Mouse (Mus musculus): Measurements from ENCODE around the gene Trabd2b. TPM values are rescaled to one million over a fixed set of nuclear protein-coding genes. Genes with fewer than 3 reads are reported as not detected.

The Trabd2b gene
- polyA plus RNA-seq, 1 experiment from 2014 or later: 2.0 TPM

GRCm38 (mm10) chr4:114612032-114612431 lies 205.5 kb downstream of the Trabd2b start:
- H3K4me3 ChIP-seq (ENCODE audit: low read depth, low read length): no peak overlapping the region
- DNase-seq (ENCODE audit: low spot score) (no peak), ATAC-seq (ENCODE audit: low FRiP score) (no peak)
- H3K36me3 ChIP-seq (ENCODE audit: control insufficient read depth, insufficient read depth, low read length): no peaks in the 10 kb centered on the region
- H3K4me1 ChIP-seq (replicated peaks; ENCODE audit: control insufficient read depth, insufficient read depth, low read length): no peaks in the 10 kb centered on the region
- no peaks in the 10 kb centered on the region for H3K9me3 ChIP-seq (ENCODE audit: control insufficient read depth, low read length)
- no peak overlapping the region for H3K27ac ChIP-seq (ENCODE audit: low read depth, low read length)
- 94% methylated on average over 5 of the region's 5 CpGs for WGBS
- H3K9ac ChIP-seq (ENCODE audit: low read depth, low read length): no peak overlapping the region
- no peak overlapping the region for H3K4me2 ChIP-seq (replicated peaks; ENCODE audit: low read depth, low read length)
- H3K27me3 ChIP-seq (ENCODE audit: control insufficient read depth, insufficient read depth, low read length): no peaks in the 10 kb centered on the region

GRCm38 (mm10) chr4:114612827-114613226 lies 206.3 kb downstream of the Trabd2b start:
- no peak for DNase-seq (ENCODE audit: low spot score)
- Histone ChIP-seq H3K36me3 (ENCODE audit: control insufficient read depth, insufficient read depth, low read length) (no peaks in the 10 kb centered on the region), H3K4me3 (ENCODE audit: low read depth, low read length) (no peak overlapping the region), H3K27me3 (ENCODE audit: control insufficient read depth, insufficient read depth, low read length) (no peaks in the 10 kb centered on the region), H3K4me2 (replicated peaks; ENCODE audit: low read depth, low read length) (no peak overlapping the region), H3K9me3 (ENCODE audit: control insufficient read depth, low read length) (no peaks in the 10 kb centered on the region), H3K4me1 (replicated peaks; ENCODE audit: control insufficient read depth, insufficient read depth, low read length) (no peaks in the 10 kb centered on the region), H3K27ac (ENCODE audit: low read depth, low read length) (no peak overlapping the region), H3K9ac (ENCODE audit: low read depth, low read length) (no peak overlapping the region)
- no peak for ATAC-seq (ENCODE audit: low FRiP score)
- WGBS: 93% methylated on average over 4 of the region's 4 CpGs

GRCm38 (mm10) chr4:114614086-114614485 lies 207.6 kb downstream of the Trabd2b start:
- Histone ChIP-seq H3K27ac (ENCODE audit: low read depth, low read length) (no peak overlapping the region), H3K27me3 (ENCODE audit: control insufficient read depth, insufficient read depth, low read length) (no peaks in the 10 kb centered on the region), H3K9me3 (ENCODE audit: control insufficient read depth, low read length) (no peaks in the 10 kb centered on the region), H3K4me2 (replicated peaks; ENCODE audit: low read depth, low read length) (no peak overlapping the region), H3K36me3 (ENCODE audit: control insufficient read depth, insufficient read depth, low read length) (no peaks in the 10 kb centered on the region), H3K9ac (ENCODE audit: low read depth, low read length) (no peak overlapping the region), H3K4me1 (replicated peaks; ENCODE audit: control insufficient read depth, insufficient read depth, low read length) (no peaks in the 10 kb centered on the region), H3K4me3 (ENCODE audit: low read depth, low read length) (no peak overlapping the region)
- DNase-seq (ENCODE audit: low spot score): no peak
- WGBS: 57% methylated on average over 1 of the region's 1 CpGs
- no peak for ATAC-seq (ENCODE audit: low FRiP score)

GRCm38 (mm10) chr4:114615765-114616164 lies 209.2 kb downstream of the Trabd2b start:
- DNase-seq (ENCODE audit: low spot score) (no peak), ATAC-seq (ENCODE audit: low FRiP score) (no peak)
- Histone ChIP-seq H3K9ac (ENCODE audit: low read depth, low read length) (no peak overlapping the region), H3K27ac (ENCODE audit: low read depth, low read length) (no peak overlapping the region), H3K4me2 (replicated peaks; ENCODE audit: low read depth, low read length) (no peak overlapping the region), H3K27me3 (ENCODE audit: control insufficient read depth, insufficient read depth, low read length) (no peaks in the 10 kb centered on the region), H3K36me3 (ENCODE audit: control insufficient read depth, insufficient read depth, low read length) (no peaks in the 10 kb centered on the region), H3K9me3 (ENCODE audit: control insufficient read depth, low read length) (no peaks in the 10 kb centered on the region), H3K4me3 (ENCODE audit: low read depth, low read length) (no peak overlapping the region), H3K4me1 (replicated peaks; ENCODE audit: control insufficient read depth, insufficient read depth, low read length) (no peaks in the 10 kb centered on the region)
- WGBS: 97% methylated on average over 4 of the region's 4 CpGs

- Histone ChIP-seq H3K9ac (ENCODE audit: low read depth, low read length) (no peak overlapping the region), H3K27ac (ENCODE audit: low read depth, low read length) (no peak overlapping the region), H3K27me3 (ENCODE audit: control insufficient read depth, insufficient read depth, low read length) (no peaks in the 10 kb centered on the region), H3K4me2 (replicated peaks; ENCODE audit: low read depth, low read length) (no peak overlapping the region), H3K4me1 (replicated peaks; ENCODE audit: control insufficient read depth, insufficient read depth, low read length) (no peaks in the 10 kb centered on the region; the same call in 1 of the 2 replicates), H3K9me3 (ENCODE audit: control insufficient read depth, low read length) (no peaks in the 10 kb centered on the region), H3K4me3 (ENCODE audit: low read depth, low read length) (no peak overlapping the region), H3K36me3 (ENCODE audit: control insufficient read depth, insufficient read depth, low read length) (no peaks in the 10 kb centered on the region)
- no peak for ATAC-seq (ENCODE audit: low FRiP score)
- DNase-seq (ENCODE audit: low spot score): no peak
- WGBS: 71% methylated on average over 5 of the region's 5 CpGs
These were observed 216.4 kb downstream of the Trabd2b start for GRCm38 (mm10) chr4:114622929-114623328.

GRCm38 (mm10) chr4:114624114-114624910 lies 217.8 kb downstream of the Trabd2b start:
- DNase-seq (ENCODE audit: low spot score): no peak
- 41% methylated on average over 3 of the region's 3 CpGs for WGBS
- no peak overlapping the region for H3K27ac ChIP-seq (ENCODE audit: low read depth, low read length)

GRCm38 (mm10) chr4:114625357-114625756 lies 218.8 kb downstream of the Trabd2b start:
- peak; percentile 43; the same call in 1 of the 2 replicates for ATAC-seq (ENCODE audit: low FRiP score)
- H3K27ac ChIP-seq (ENCODE audit: low read depth, low read length): no peak overlapping the region

More at GRCm38 (mm10) chr4:114624114-114624910, 217.8 kb downstream of the Trabd2b start:
- Histone ChIP-seq H3K4me2 (replicated peaks; ENCODE audit: low read depth, low read length) (no peak overlapping the region), H3K4me1 (replicated peaks; ENCODE audit: control insufficient read depth, insufficient read depth, low read length) (no peaks in the 10 kb centered on the region; the same call in 1 of the 2 replicates), H3K4me3 (ENCODE audit: low read depth, low read length) (no peak overlapping the region), H3K9ac (ENCODE audit: low read depth, low read length) (no peak overlapping the region), H3K9me3 (ENCODE audit: control insufficient read depth, low read length) (no peaks in the 10 kb centered on the region), H3K27me3 (ENCODE audit: control insufficient read depth, insufficient read depth, low read length) (no peaks in the 10 kb centered on the region), H3K36me3 (ENCODE audit: control insufficient read depth, insufficient read depth, low read length) (no peaks in the 10 kb centered on the region)
- ATAC-seq (ENCODE audit: low FRiP score): no peak

GRCm38 (mm10) chr4:114625920-114626319 lies 219.4 kb downstream of the Trabd2b start:
- Histone ChIP-seq H3K9ac (ENCODE audit: low read depth, low read length) (no peak overlapping the region), H3K27ac (ENCODE audit: low read depth, low read length) (no peak overlapping the region), H3K4me2 (replicated peaks; ENCODE audit: low read depth, low read length) (no peak overlapping the region), H3K36me3 (ENCODE audit: control insufficient read depth, insufficient read depth, low read length) (no peaks in the 10 kb centered on the region), H3K4me1 (replicated peaks; ENCODE audit: control insufficient read depth, insufficient read depth, low read length) (no peaks in the 10 kb centered on the region; the same call in 1 of the 2 replicates), H3K27me3 (ENCODE audit: control insufficient read depth, insufficient read depth, low read length) (no peaks in the 10 kb centered on the region), H3K9me3 (ENCODE audit: control insufficient read depth, low read length) (no peaks in the 10 kb centered on the region), H3K4me3 (ENCODE audit: low read depth, low read length) (no peak overlapping the region)
- ATAC-seq (ENCODE audit: low FRiP score) (no peak), DNase-seq (ENCODE audit: low spot score) (no peak)
- 89% methylated on average over 3 of the region's 3 CpGs for WGBS

More at GRCm38 (mm10) chr4:114625357-114625756, 218.8 kb downstream of the Trabd2b start:
- Histone ChIP-seq H3K9me3 (ENCODE audit: control insufficient read depth, low read length) (no peaks in the 10 kb centered on the region), H3K4me3 (ENCODE audit: low read depth, low read length) (no peak overlapping the region), H3K27me3 (ENCODE audit: control insufficient read depth, insufficient read depth, low read length) (no peaks in the 10 kb centered on the region), H3K36me3 (ENCODE audit: control insufficient read depth, insufficient read depth, low read length) (no peaks in the 10 kb centered on the region), H3K4me1 (replicated peaks; ENCODE audit: control insufficient read depth, insufficient read depth, low read length) (no peaks in the 10 kb centered on the region; the same call in 1 of the 2 replicates), H3K4me2 (replicated peaks; ENCODE audit: low read depth, low read length) (no peak overlapping the region), H3K9ac (ENCODE audit: low read depth, low read length) (no peak overlapping the region)
- peak; percentile 34 for DNase-seq (ENCODE audit: low spot score)
- 11% methylated on average over 4 of the region's 4 CpGs for WGBS
